Mouse (Mus musculus) liver, embryonic 15.5 days (tissue): Measurements from ENCODE around the gene Tmem8b. TPM values are rescaled to one million over a fixed set of nuclear protein-coding genes. Genes with fewer than 3 reads are reported as not detected.

Source experiments
- ATAC-seq: fragments of 200-750 bp; cut with Nextera tagmentation; 2 replicates; pipeline ENCODE4 v1.8.0; 2017; ENCODE audit warnings: moderate number of reproducible peaks, mild to moderate bottlenecking, moderate library complexity; ENCODE audit not compliant: insufficient read depth
- H3K27ac ChIP-seq: fragments of 300-500 bp; sonication (generic); replicated peaks from 2 replicates; pipeline ENCODE4 v1.5.1; 2015; ENCODE audit warnings: mild to moderate bottlenecking, inconsistent platforms
- H3K27me3 ChIP-seq: fragments of 300-500 bp; sonication (generic); 2 replicates; pipeline ENCODE4 v1.6.1; 2015; ENCODE audit warnings: mild to moderate bottlenecking, inconsistent platforms
- H3K36me3 ChIP-seq: fragments of 300-500 bp; sonication (generic); replicated peaks from 2 replicates; pipeline ENCODE4 v1.6.1; 2015; ENCODE audit warnings: moderate library complexity, mild to moderate bottlenecking, inconsistent platforms
- H3K4me1 ChIP-seq: fragments of 300-500 bp; sonication (generic); replicated peaks from 2 replicates; pipeline ENCODE4 v1.6.1; 2015; ENCODE audit warnings: inconsistent platforms
- H3K4me2 ChIP-seq: fragments of 300-500 bp; sonication (generic); 2 replicates; pipeline ENCODE4 v1.6.1; 2015; ENCODE audit warnings: moderate library complexity, mild to moderate bottlenecking, inconsistent platforms
- H3K4me3 ChIP-seq: fragments of 300-500 bp; sonication (generic); replicated peaks from 2 replicates; pipeline ENCODE4 v1.5.1; 2015; ENCODE audit warnings: mild to moderate bottlenecking, inconsistent platforms
- H3K9ac ChIP-seq: fragments of 300-500 bp; sonication (generic); 2 replicates; pipeline ENCODE4 v1.6.1; 2015; ENCODE audit warnings: moderate library complexity, mild to moderate bottlenecking, inconsistent platforms
- H3K9me3 ChIP-seq: fragments of 300-500 bp; sonication (generic); replicated peaks from 2 replicates; pipeline ENCODE4 v1.6.1; 2016; ENCODE audit warnings: inconsistent platforms
- WGBS: fragments of 180-500 bp; shearing (Covaris S2); methylation state at CpG from one replicate; pipeline ENCODE4 v1.1.7; 2015; ENCODE audit warnings: mixed read lengths; ENCODE audit not compliant: insufficient replicate concordance; 5-methylcytosine and 5-hydroxymethylcytosine counted together
- microRNA-seq: library from miRNA; unstranded; fragments of <30 nt; microRNA quantifications from one replicate; pipeline ENCODE4, GENCODE M21; 2016
- polyA plus RNA-seq: library from polyadenylated mRNA; unstranded; fragments of >200 nt; fragmentation: Nextera tagmentation; extraction: Ambion mirVana; gene quantifications from 2 replicates; pipeline ENCODE4 v1.2.1, GENCODE M21; 2015

Tmem8b gene
- polyA plus RNA-seq, 1 experiment from 2014 or later = 0.15 TPM

GRCm38 (mm10) chr4:43733186-43733585, 64.4 kb downstream of the Tmem8b start:
- peaks cover 25% of the 10 kb centered on the region for H3K4me1 ChIP-seq
- no peaks in the 10 kb centered on the region for H3K9me3 ChIP-seq
- H3K4me2 ChIP-seq = no peak overlapping the region
- no peak overlapping the region for H3K9ac ChIP-seq
- no peaks in the 10 kb centered on the region for H3K27me3 ChIP-seq
- WGBS = 59% methylated on average over 5 of the region's 5 CpGs
- ATAC-seq = no peak
- H3K36me3 ChIP-seq = no peaks in the 10 kb centered on the region
- H3K4me3 ChIP-seq = no peak overlapping the region
- no peak overlapping the region for H3K27ac ChIP-seq

GRCm38 (mm10) chr4:43737144-43737543, 68.4 kb downstream of the Tmem8b start:
- H3K27ac ChIP-seq = no peak overlapping the region
- H3K4me3 ChIP-seq = no peak overlapping the region
- no peaks in the 10 kb centered on the region for H3K36me3 ChIP-seq
- H3K9ac ChIP-seq = no peak overlapping the region
- no peaks in the 10 kb centered on the region for H3K4me1 ChIP-seq
- no peak for ATAC-seq
- 56% methylated on average over 6 of the region's 6 CpGs for WGBS
- no peak overlapping the region for H3K4me2 ChIP-seq
- no peaks in the 10 kb centered on the region for H3K27me3 ChIP-seq
- H3K9me3 ChIP-seq = no peaks in the 10 kb centered on the region

GRCm38 (mm10) chr4:43738989-43739674, 70.4 kb downstream of the Tmem8b start:
- Histone ChIP-seq H3K36me3 (no peaks in the 10 kb centered on the region), H3K9me3 (no peaks in the 10 kb centered on the region), H3K9ac (no peak overlapping the region), H3K4me2 (no peak overlapping the region), H3K4me3 (no peak overlapping the region), H3K27ac (no peak overlapping the region), H3K4me1 (no peaks in the 10 kb centered on the region), H3K27me3 (no peaks in the 10 kb centered on the region)
- WGBS = 55% methylated on average over 8 of the region's 8 CpGs
- no peak for ATAC-seq

DNA sequence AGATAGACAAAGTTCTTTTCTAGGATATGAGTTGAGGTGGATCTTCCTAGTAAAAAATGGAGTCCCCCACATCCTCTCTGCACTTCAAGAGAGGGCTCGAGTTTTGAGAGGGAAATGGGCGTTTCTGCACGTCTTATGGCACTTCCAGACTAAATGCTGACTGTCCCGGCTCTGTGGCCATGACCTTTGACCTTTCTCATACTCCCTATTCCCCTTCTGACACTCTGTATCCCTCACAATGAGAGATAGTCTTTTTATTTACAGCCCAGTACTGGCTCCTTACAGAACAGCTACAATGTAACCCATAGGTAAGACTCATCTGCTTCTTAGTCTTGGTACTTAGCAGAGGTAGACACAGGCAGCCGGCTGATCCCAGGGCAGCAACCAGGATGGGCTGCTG, 72.8 kb downstream of the Tmem8b start:
- no peaks in the 10 kb centered on the region for H3K4me1 ChIP-seq
- no peak overlapping the region for H3K27ac ChIP-seq
- no peaks in the 10 kb centered on the region for H3K9me3 ChIP-seq
- H3K27me3 ChIP-seq = no peaks in the 10 kb centered on the region
- no peak for ATAC-seq
- no peak overlapping the region for H3K4me2 ChIP-seq
- no peak overlapping the region for H3K9ac ChIP-seq
- no peak overlapping the region for H3K4me3 ChIP-seq
- H3K36me3 ChIP-seq = no peaks in the 10 kb centered on the region
- 46% methylated on average over 5 of the region's 5 CpGs for WGBS

Small RNA genes within 50 kb of the gene (microRNA-seq; reads per million reads assigned to microRNA genes)
- not detected for gene Gm25262

Other genes starting within 250 kb of the Tmem8b start
- not detected in 2 replicates for gene Fam166b, start 239.8 kb upstream of the Tmem8b start, polyA plus RNA-seq
- gene Tesk1, start 227.0 kb upstream of the Tmem8b start, polyA plus RNA-seq = 1.0 and 1.2 TPM in 2 replicates
- gene Cd72, start 214.3 kb upstream of the Tmem8b start, polyA plus RNA-seq = 0.94 and 1.4 TPM in 2 replicates
- gene Sit1, start 185.2 kb upstream of the Tmem8b start, polyA plus RNA-seq = 0.07 and 0.18 TPM in 2 replicates
- gene Ccdc107, start 176.1 kb upstream of the Tmem8b start, polyA plus RNA-seq = 33.5 and 34.2 TPM in 2 replicates
- gene Arhgef39, start 169.3 kb upstream of the Tmem8b start, polyA plus RNA-seq = 34.5 and 38.2 TPM in 2 replicates
- 1.3 and 1.9 TPM in 2 replicates for gene Car9, start 162.0 kb upstream of the Tmem8b start, polyA plus RNA-seq
- 34.1 and 47.4 TPM in 2 replicates for gene Tpm2, start 145.2 kb upstream of the Tmem8b start, polyA plus RNA-seq
- 22.3 and 24.9 TPM in 2 replicates for gene Creb3, start 106.6 kb upstream of the Tmem8b start, polyA plus RNA-seq
- gene Tln1, start 106.3 kb upstream of the Tmem8b start, polyA plus RNA-seq = 37.5 and 40.3 TPM in 2 replicates
- gene Rgp1, start 90.3 kb upstream of the Tmem8b start, polyA plus RNA-seq = 13.6 and 15.7 TPM in 2 replicates
- gene Gba2, start 90.1 kb upstream of the Tmem8b start, polyA plus RNA-seq = 16.7 and 18.8 TPM in 2 replicates
- gene Msmp, start 84.5 kb upstream of the Tmem8b start, polyA plus RNA-seq = 0.58 TPM in 1 of 2 replicates, not detected in the other
- 0.70 and 0.88 TPM in 2 replicates for gene Npr2, start 37.0 kb upstream of the Tmem8b start, polyA plus RNA-seq
- not detected in 2 replicates for gene Spag8, start 15.4 kb upstream of the Tmem8b start, polyA plus RNA-seq
- gene Hint2, start 12.5 kb upstream of the Tmem8b start, polyA plus RNA-seq = 62.9 and 69.4 TPM in 2 replicates
- 0.81 and 1.1 TPM in 2 replicates for gene Fam221b, start 174 bp downstream of the Tmem8b start, polyA plus RNA-seq
- not detected in 2 replicates for gene Olfr70, start 31.8 kb downstream of the Tmem8b start, polyA plus RNA-seq
- not detected in 2 replicates for gene Olfr71, start 41.3 kb downstream of the Tmem8b start, polyA plus RNA-seq
- gene Hrct1, start 58.2 kb downstream of the Tmem8b start, polyA plus RNA-seq = 0.10 and 0.20 TPM in 2 replicates
- gene Spaar, start 61.1 kb downstream of the Tmem8b start, polyA plus RNA-seq = 0.02 TPM in 1 of 2 replicates, not detected in the other
- gene Olfr159, start 102.0 kb downstream of the Tmem8b start, polyA plus RNA-seq = not detected in 2 replicates
- gene Olfr156, start 154.9 kb downstream of the Tmem8b start, polyA plus RNA-seq = not detected in 2 replicates
- gene Olfr157, start 171.2 kb downstream of the Tmem8b start, polyA plus RNA-seq = not detected in 2 replicates
- gene Olfr155, start 182.6 kb downstream of the Tmem8b start, polyA plus RNA-seq = not detected in 2 replicates
- 1.8 and 2.4 TPM in 2 replicates for gene Reck, start 206.6 kb downstream of the Tmem8b start, polyA plus RNA-seq